Mouse (Mus musculus) layer of hippocampus, adult 8-10 months (tissue): ENCODE results near the gene Dhx58. TPM values are rescaled to one million over a fixed set of nuclear protein-coding genes. Genes with fewer than 3 reads are reported as not detected.
A peak's percentile ranks its signal among the peaks of the same experiment; 100 is the strongest.

Experiments used
- DNase-seq, 2 experiments: peaks; one replicate each; pipeline ENCODE4 v3.0.0; 2022; ENCODE audit warnings: low spot score in 2 of 2
- total RNA-seq, 4 experiments: library from RNA; stranded (reverse); gene quantifications; 2 replicates each; pipeline ENCODE4 v1.2.4; 2022

Dhx58 gene
- total RNA-seq, 4 experiments from 2014 or later, result 2.7 to 5.3 (median 3.4) TPM

- DNase-seq, result no peak
Observed at GRCm38 (mm10) chr11:100722493-100723028, 18.5 kb upstream of the Dhx58 start.

GRCm38 (mm10) chr11:100721776-100722492 is 17.9 kb upstream of the Dhx58 start:
- no peak for DNase-seq

- DNase-seq, result no peak
Observed at GRCm38 (mm10) chr11:100721254-100721653, 17.2 kb upstream of the Dhx58 start.

- no peak for DNase-seq
Observed at GRCm38 (mm10) chr11:100720345-100720744, 16.3 kb upstream of the Dhx58 start.

- no peak for DNase-seq
Observed at GRCm38 (mm10) chr11:100719893-100720292, 15.8 kb upstream of the Dhx58 start.

- DNase-seq, result no peak
Observed at GRCm38 (mm10) chr11:100719312-100719711, 15.2 kb upstream of the Dhx58 start.

GRCm38 (mm10) chr11:100718866-100719265 is 14.8 kb upstream of the Dhx58 start:
- no peak for DNase-seq

- no peak for DNase-seq
Observed at GRCm38 (mm10) chr11:100718462-100718861, 14.4 kb upstream of the Dhx58 start.

- peak in 1 of 2 experiments; percentile 38 for DNase-seq
Observed at GRCm38 (mm10) chr11:100716649-100717048, 12.6 kb upstream of the Dhx58 start.

- no peak for DNase-seq
Observed at GRCm38 (mm10) chr11:100714948-100715347, 10.9 kb upstream of the Dhx58 start.

- DNase-seq, result peak in 1 of 2 experiments; percentile 87
Observed at GRCm38 (mm10) chr11:100714534-100714915, 10.5 kb upstream of the Dhx58 start.

- no peak for DNase-seq
Observed at GRCm38 (mm10) chr11:100713735-100714533, 9.9 kb upstream of the Dhx58 start, which contains the start of gene Hspb9. TSS of gene Hspb9 (plus strand) at chr11:100713850.

- no peak for DNase-seq
Observed at GRCm38 (mm10) chr11:100713174-100713573, 9.1 kb upstream of the Dhx58 start.

GRCm38 (mm10) chr11:100711783-100712615 is 7.9 kb upstream of the Dhx58 start, which contains the start of gene Kat2a:
TSS of gene Kat2a (minus strand) at chr11:100712465.
- peak in 1 of 2 experiments; percentile 75 for DNase-seq

GRCm38 (mm10) chr11:100710977-100711376 is 6.9 kb upstream of the Dhx58 start:
- no peak for DNase-seq

GRCm38 (mm10) chr11:100710528-100710927 is 6.5 kb upstream of the Dhx58 start:
- no peak for DNase-seq

- DNase-seq, result no peak
Observed at GRCm38 (mm10) chr11:100709201-100709810, 5.2 kb upstream of the Dhx58 start.

GRCm38 (mm10) chr11:100705095-100705747 is 1.1 kb upstream of the Dhx58 start:
- DNase-seq, result no peak

GRCm38 (mm10) chr11:100703366-100703765 is 705 bp downstream of the Dhx58 start:
- no peak for DNase-seq

- no peak for DNase-seq
Observed at GRCm38 (mm10) chr11:100702906-100703305, 1.2 kb downstream of the Dhx58 start.
